Mouse (Mus musculus) embryo, embryonic 9.5 days (tissue): ENCODE data around the gene Taok1.
"Not testable (repeated sequence)": the region's sequence is repeated elsewhere in the genome, so short reads cannot be mapped to it uniquely, and the experiment has no call there.

ENCODE experiments used
- DNase-seq: peaks from one replicate; pipeline ENCODE4 v3.0.0-alpha.2; 2017; ENCODE audit errors: extremely low spot score

The Taok1 gene

GRCm38 (mm10) chr11:77607538-77608455 is at the start of gene Taok1:
Gene Taok1 (minus strand): TSS chr11:77607815.
- peak; percentile 98 for DNase-seq

- not testable (repeated sequence) for DNase-seq
These were observed 46.0 kb upstream of the Taok1 start for GRCm38 (mm10) chr11:77653406-77654190.

- no peak for DNase-seq
These were observed 44.9 kb upstream of the Taok1 start for GRCm38 (mm10) chr11:77652484-77652883.

- DNase-seq: no peak
These were observed 41.3 kb upstream of the Taok1 start for GRCm38 (mm10) chr11:77648878-77649277.

- no peak for DNase-seq
These were observed 37.9 kb upstream of the Taok1 start for GRCm38 (mm10) chr11:77645481-77645880.

- DNase-seq: no peak
These were observed 33.8 kb upstream of the Taok1 start for GRCm38 (mm10) chr11:77641390-77641789.

- peak; percentile 82 for DNase-seq
These were observed 22.6 kb upstream of the Taok1 start for GRCm38 (mm10) chr11:77630257-77630670.

- DNase-seq: peak; percentile 55
These were observed 21.9 kb upstream of the Taok1 start for GRCm38 (mm10) chr11:77629476-77629875.

- no peak for DNase-seq
These were observed 19.3 kb upstream of the Taok1 start for GRCm38 (mm10) chr11:77626596-77627535.

GRCm38 (mm10) chr11:77625061-77625855 is 17.6 kb upstream of the Taok1 start:
- peak; percentile 59 for DNase-seq

- peak; percentile 39 for DNase-seq
These were observed 16.9 kb upstream of the Taok1 start for GRCm38 (mm10) chr11:77624441-77625060.

GRCm38 (mm10) chr11:77624002-77624401 is 16.4 kb upstream of the Taok1 start:
- DNase-seq: no peak

- no peak for DNase-seq
These were observed 14.4 kb upstream of the Taok1 start for GRCm38 (mm10) chr11:77621902-77622535.

- DNase-seq: no peak
These were observed 7.5 kb upstream of the Taok1 start for GRCm38 (mm10) chr11:77615084-77615624.

- peak; percentile 74 for DNase-seq
These were observed 629 bp downstream of the Taok1 start for GRCm38 (mm10) chr11:77606835-77607537.

GRCm38 (mm10) chr11:77606469-77606834 is 1.2 kb downstream of the Taok1 start:
- no peak for DNase-seq

GRCm38 (mm10) chr11:77597266-77597665 is 10.3 kb downstream of the Taok1 start:
- DNase-seq: no peak

GRCm38 (mm10) chr11:77591388-77591787 is 16.2 kb downstream of the Taok1 start:
- DNase-seq: no peak

GRCm38 (mm10) chr11:77590801-77591200 is 16.8 kb downstream of the Taok1 start:
- no peak for DNase-seq
